Mouse (Mus musculus) layer of hippocampus, postnatal 25 days (tissue): Measurements from ENCODE around the gene Fam78a. TPM values are rescaled to one million over a fixed set of nuclear protein-coding genes. Genes with fewer than 3 reads are reported as not detected.

Experiments
- DNase-seq, 2 experiments: peaks; one replicate each; pipeline ENCODE4 v3.0.0; 2022; ENCODE audit warnings: mixed read lengths in 2 of 2, low spot score in 1 of 2; ENCODE audit errors: extremely low spot score in 1 of 2
- total RNA-seq, 2 experiments: library from RNA; stranded (reverse); gene quantifications; 2 replicates each; pipeline ENCODE4 v1.2.3; 2021

The Fam78a gene
- total RNA-seq, 2 experiments from 2014 or later = 3.2 to 6.3 TPM

DNA sequence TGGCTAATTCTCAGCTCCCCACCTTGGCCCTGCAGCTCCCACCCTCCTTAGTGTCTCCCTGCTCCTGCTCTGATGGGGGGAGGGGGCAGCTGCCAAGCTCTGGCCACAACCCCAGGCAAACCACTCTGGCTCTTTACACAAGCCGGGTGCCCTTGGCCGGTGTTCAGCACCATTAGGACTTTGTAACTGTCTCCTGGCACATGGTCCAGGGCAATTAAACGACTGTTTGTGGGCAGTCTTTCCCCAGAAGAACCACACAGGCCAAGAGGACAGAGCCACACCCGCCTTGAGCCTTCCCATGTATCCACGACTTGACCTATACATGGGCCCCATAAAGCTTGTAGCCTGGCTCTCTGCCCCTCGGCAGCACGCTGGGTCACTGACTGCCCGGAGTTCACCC is 10.3 kb downstream of the Fam78a start:
- DNase-seq = no peak

GRCm38 (mm10) chr2:32070747-32071146 is 13.9 kb downstream of the Fam78a start:
- DNase-seq = no peak

DNA sequence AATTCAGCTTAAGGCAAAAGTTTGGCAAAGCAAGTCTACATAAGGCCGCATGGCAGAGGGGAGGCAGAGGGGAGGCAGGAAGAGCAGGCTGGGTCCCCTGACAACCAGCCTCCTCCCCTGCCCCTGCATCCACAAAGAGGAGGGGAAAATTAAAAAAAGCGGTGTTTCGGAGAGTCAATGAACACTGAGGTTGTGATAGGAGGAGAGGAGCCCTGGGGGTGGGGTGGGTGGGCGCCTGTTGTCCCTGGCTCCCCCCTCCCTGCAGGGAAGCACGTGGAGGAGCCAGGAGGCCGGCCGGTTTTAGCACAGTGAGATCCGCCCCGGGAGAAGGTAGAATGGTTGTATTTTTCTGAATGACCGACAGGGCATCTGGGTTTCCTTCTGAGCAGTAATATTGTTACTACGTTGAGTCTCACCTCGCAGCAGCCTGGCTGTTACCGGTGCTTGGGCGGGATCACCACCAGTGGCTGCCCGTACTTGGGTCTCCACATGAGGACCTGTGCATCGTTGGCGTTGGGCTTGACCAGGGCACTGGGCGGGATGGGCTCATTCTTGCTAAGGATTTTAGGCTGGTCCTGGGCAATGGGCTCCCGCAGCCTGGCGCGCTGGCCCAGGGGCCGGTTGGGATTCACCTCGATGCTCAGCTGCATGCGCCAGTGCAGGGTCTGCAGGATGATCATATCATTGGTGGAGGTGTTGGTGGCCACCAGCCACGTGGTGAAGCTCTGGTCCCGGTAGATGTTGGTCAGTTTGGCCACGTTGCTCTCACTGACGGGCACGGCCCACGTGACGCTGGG is 15.6 kb downstream of the Fam78a start:
- no peak for DNase-seq

DNA sequence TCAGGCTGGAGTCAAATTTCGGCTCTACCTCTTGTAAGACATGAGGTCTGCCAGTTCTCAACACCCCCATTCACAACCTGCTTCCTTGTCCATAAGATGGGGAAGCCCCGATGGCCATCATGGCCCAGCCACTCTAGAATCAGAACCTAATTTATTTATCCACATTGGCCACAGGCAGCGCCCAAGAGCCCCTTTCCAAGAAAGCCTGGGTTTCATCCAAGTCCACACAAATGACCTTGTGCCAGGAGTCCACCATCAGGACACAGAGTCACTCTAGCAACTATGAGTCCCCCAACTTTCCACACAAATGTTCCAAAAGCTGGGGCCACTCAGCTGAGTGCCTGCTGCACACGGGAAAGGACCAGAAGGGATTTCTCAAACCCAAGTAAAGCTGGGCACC is 18.7 kb downstream of the Fam78a start:
- DNase-seq = no peak

DNA sequence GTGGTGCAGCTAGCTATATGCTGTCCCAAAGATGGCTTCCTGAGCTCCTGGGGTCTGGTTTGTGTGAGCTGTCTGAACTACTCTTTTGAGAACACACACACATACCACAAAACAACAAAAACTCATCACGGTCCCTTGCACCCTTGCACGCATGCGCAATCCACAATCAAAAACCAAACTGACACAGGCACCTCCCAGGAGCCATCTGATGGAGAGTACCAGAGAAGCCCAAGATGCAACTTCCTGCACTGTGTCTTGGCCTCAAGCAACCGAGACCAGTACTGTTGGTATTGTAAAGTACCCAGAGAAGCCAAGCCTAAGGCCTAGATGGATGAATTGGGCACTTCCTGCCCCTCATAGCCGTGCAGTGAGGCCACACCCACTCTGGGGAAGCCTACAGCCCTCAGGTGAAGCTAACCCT is 19.3 kb downstream of the Fam78a start:
- no peak for DNase-seq

GRCm38 (mm10) chr2:32064913-32065312 is 19.7 kb downstream of the Fam78a start:
- DNase-seq = no peak

DNA sequence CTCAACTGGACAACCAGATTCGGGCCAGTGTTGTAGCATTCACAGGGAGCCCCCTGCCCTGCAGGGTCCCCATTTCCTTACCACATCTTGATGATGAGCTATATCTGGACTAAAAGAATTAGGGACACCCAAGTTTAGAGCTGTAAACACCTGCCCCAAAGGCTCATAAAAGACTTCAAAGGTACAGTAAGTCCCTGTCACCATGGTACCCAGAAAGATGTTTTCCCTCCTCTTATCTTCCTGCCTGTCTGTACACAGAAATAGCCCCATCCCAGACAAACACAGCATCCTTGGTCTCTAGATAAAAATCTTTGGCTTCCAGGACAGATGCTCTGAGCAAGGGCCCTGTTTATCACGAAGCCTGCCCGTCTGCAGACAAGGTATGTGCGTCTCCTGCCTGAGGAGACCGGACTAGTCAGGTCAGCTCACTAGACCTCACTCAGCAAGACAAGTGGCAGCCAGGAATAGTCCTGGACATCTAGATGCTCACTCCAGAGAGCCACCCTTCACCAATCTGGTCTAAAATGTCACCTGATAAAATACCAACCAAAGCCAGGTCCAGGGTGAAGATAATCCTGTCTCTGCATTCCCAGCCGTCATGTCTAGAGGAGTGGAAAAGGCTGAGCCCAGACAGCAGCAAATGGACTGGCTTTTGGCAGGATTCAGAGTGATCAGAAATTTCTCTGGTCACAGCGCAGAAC is 21.1 kb downstream of the Fam78a start:
- no peak for DNase-seq

GRCm38 (mm10) chr2:32062626-32063410 is 21.8 kb downstream of the Fam78a start:
- DNase-seq = no peak

GRCm38 (mm10) chr2:32061722-32062505 is 22.7 kb downstream of the Fam78a start:
- DNase-seq = no peak

DNA sequence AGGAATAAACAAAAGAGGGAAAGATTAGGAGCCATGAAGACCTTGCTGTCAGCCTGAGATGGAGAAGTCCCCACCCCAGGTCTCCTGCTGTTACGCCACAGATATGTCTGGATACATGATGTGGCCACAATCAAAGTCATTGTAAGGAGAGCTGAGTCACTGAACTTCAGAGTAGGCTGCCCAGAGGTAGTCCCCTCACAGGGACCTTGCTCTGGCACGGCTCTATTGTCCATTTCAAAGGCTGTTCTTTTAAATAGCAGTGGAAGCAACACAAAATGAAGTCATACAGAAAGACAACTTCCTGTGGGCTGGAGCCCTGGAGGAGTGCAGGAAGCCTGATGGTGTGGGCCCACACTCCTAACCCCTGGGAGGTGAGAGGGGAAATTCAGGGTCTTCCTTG is 23.5 kb downstream of the Fam78a start:
- DNase-seq = no peak

DNA sequence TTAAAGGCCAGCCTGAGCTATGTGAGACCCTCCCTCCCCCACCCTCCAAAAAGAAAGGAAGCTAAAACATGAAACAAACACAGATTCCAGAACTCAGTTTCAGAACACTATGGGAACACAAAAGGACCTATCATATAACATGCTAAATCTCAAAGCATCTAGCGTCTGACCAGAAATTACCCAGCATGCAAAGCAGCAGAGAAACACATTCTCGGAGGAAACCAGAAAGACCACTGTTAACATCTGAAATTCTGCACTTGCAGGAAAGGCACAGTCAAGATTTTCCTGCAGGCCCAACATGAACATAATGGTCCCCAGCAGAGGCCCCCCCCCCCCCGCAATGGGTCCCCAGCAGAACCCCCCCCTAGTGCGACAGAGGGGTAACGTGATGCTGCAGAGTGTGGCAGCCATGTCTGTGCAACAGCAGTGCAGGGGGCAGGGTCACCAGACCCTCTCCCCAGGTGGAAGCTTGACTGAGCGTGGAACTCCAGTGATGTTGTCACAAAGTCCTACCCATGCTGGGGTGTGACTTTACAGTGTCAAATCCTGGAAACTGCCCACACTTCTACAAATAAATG is 24.3 kb downstream of the Fam78a start:
- no peak for DNase-seq

DNA sequence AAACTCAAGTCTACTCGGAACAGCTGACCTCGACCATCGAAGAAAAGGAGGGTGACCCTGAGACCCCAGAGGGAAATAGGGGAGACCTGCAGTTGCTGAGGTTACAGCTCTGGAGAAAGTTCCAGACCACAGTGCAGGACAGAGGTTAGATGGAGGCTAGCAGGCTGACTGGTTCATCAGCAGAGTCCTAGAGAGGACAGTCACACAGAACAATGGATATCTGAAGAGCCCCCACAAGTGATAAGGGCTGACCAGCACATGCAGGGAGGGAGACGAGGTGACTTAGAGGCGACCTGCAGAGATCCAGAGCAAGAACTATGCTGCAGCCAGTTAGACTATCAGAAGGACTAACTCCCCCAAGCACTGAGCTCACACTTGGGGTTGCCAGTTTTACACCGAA is 25.0 kb downstream of the Fam78a start:
- DNase-seq = no peak

- no peak for DNase-seq
Measured at GRCm38 (mm10) chr2:32058716-32059115, 25.9 kb downstream of the Fam78a start.

GRCm38 (mm10) chr2:32058241-32058640 is 26.4 kb downstream of the Fam78a start:
- DNase-seq = no peak

- no peak for DNase-seq
Measured at GRCm38 (mm10) chr2:32057794-32058193, 26.9 kb downstream of the Fam78a start.

DNA sequence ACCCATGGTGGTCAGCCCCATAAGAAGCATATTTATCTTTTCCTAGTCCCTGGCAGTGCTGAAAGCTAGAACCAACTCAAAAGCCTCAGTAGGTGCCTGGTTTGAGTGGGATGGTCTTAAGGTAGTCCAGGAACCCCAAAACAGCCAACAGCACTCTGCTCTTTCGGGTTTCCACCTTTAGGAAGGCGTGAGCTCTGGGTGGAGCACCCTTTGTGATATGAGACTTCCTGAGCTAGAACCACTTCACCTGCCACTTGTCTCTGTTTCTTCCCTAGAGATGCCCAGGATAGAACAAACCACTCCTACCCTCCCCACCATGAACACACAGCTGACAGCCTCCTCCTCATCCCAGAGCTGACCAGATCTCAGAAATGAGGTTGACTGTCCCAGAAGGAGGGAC is 27.3 kb downstream of the Fam78a start:
- no peak for DNase-seq

DNA sequence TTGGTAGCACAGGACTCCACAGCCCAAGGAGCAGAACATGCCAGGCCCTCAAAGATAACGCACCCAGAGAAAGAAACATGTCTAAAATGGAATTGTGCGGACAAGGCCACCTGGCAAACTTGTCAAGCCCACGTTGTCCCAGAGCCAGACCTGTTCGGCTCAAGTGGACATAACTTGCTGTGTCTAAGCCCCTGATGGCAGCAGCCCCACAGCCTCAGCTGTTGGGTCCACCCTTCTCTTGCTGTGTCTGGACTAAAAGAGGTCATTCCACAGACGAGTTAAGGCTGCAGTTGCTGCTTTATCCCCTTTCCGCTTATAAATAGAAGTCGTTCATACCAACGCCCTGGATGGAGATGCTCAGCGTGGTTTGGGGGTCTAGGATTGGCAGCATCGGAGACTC is 28.1 kb downstream of the Fam78a start:
- no peak for DNase-seq

- DNase-seq = no peak
Measured at GRCm38 (mm10) chr2:32055357-32055965, 29.2 kb downstream of the Fam78a start.

GRCm38 (mm10) chr2:32052418-32052817 is 32.2 kb downstream of the Fam78a start:
- DNase-seq = no peak

- no peak for DNase-seq
Measured at GRCm38 (mm10) chr2:32051791-32052190, 32.9 kb downstream of the Fam78a start.
